Mouse (Mus musculus) lung, embryonic 16.5 days (tissue): Measurements from ENCODE around the gene Tnnc1. TPM values are rescaled to one million over a fixed set of nuclear protein-coding genes. Genes with fewer than 3 reads are reported as not detected.

ENCODE experiments used
- ATAC-seq: fragments of 200-750 bp; cut with Nextera tagmentation; 2 replicates; pipeline ENCODE4 v1.8.0; 2017; ENCODE audit warnings: low read depth, mild to moderate bottlenecking, moderate library complexity
- H3K27ac ChIP-seq: fragments of 300-500 bp; sonication (generic); 2 replicates; pipeline ENCODE4 v1.5.1; 2014; ENCODE audit warnings: mild to moderate bottlenecking, control low read depth, low read length
- H3K27me3 ChIP-seq: fragments of 300-500 bp; sonication (generic); 2 replicates; pipeline ENCODE4 v1.6.1; 2014; ENCODE audit warnings: low read depth, low read length, mixed read lengths; ENCODE audit not compliant: control insufficient read depth, insufficient read depth
- H3K36me3 ChIP-seq: fragments of 300-500 bp; sonication (generic); 2 replicates; pipeline ENCODE4 v1.6.1; 2014; ENCODE audit warnings: low read length; ENCODE audit not compliant: control insufficient read depth, insufficient read depth
- H3K4me1 ChIP-seq: fragments of 300-500 bp; sonication (generic); replicated peaks from 2 replicates; pipeline ENCODE4 v1.6.1; 2014; ENCODE audit warnings: low read length, mixed read lengths; ENCODE audit not compliant: control insufficient read depth, insufficient read depth
- H3K4me2 ChIP-seq: fragments of 300-500 bp; sonication (generic); 2 replicates; pipeline ENCODE4 v1.6.1; 2014; ENCODE audit warnings: low read depth, low read length, control low read depth
- H3K4me3 ChIP-seq: fragments of 300-500 bp; sonication (generic); 2 replicates; pipeline ENCODE4 v1.5.1; 2014; ENCODE audit warnings: mild to moderate bottlenecking, low read length, control low read depth
- H3K9ac ChIP-seq: fragments of 300-500 bp; sonication (generic); 2 replicates; pipeline ENCODE4 v1.6.1; 2014; ENCODE audit warnings: low read length, control low read depth
- H3K9me3 ChIP-seq: fragments of 300-500 bp; sonication (generic); 2 replicates; pipeline ENCODE4 v1.6.1; 2016; ENCODE audit warnings: low read length; ENCODE audit not compliant: control insufficient read depth
- WGBS: fragments of 180-500 bp; shearing (Covaris S2); extraction: QIAGEN DNeasy Blood & Tissue Kit; methylation state at CpG from one replicate; pipeline ENCODE4 v1.1.7; 2014; 5-methylcytosine and 5-hydroxymethylcytosine counted together
- polyA plus RNA-seq: library from polyadenylated mRNA; unstranded; fragments of >200 nt; fragmentation: Nextera tagmentation; extraction: Ambion mirVana; gene quantifications from 2 replicates; pipeline ENCODE4 v1.2.1, GENCODE M21; 2015

Tnnc1 gene
- 93.6 and 113 TPM in 2 replicates for polyA plus RNA-seq

- Histone ChIP-seq H3K9me3 (no peaks in the 10 kb centered on the region), H3K36me3 (peaks cover 10% of the 10 kb centered on the region), H3K4me2 (peak within 1 kb of the TSS; percentile 85), H3K9ac (peak within 1 kb of the TSS; percentile 98; the same call in 1 of the 2 replicates), H3K27ac (no peak within 1 kb of the TSS; the same call in 1 of the 2 replicates), H3K4me3 (peak within 1 kb of the TSS; percentile 86), H3K27me3 (no peaks in the 10 kb centered on the region), H3K4me1 (peaks cover 20% of the 10 kb centered on the region)
- 63% methylated on average over 2 of the region's 2 CpGs for WGBS
- ATAC-seq, result no peak
These were observed at the start of gene Tnnc1 for GRCm38 (mm10) chr14:31208084-31208483. Gene Tnnc1, plus strand, starts transcription at chr14:31208312.

- no peaks in the 10 kb centered on the region for H3K36me3 ChIP-seq
- H3K27me3 ChIP-seq, result no peaks in the 10 kb centered on the region
- H3K4me2 ChIP-seq, result no peak overlapping the region
- ATAC-seq, result no peak
- 55% methylated on average over 27 of the region's 27 CpGs for WGBS
- H3K4me1 ChIP-seq, result 0 out of 2 replicates have a peak, but pooled peaks cover 2% of the 10 kb centered on the region
- H3K4me3 ChIP-seq, result no peak overlapping the region
- H3K9me3 ChIP-seq, result no peaks in the 10 kb centered on the region
- H3K9ac ChIP-seq, result no peak overlapping the region
- no peak overlapping the region for H3K27ac ChIP-seq
These were observed 47.6 kb upstream of the Tnnc1 start for GRCm38 (mm10) chr14:31160196-31161150.

GRCm38 (mm10) chr14:31161191-31161590 is 46.9 kb upstream of the Tnnc1 start:
- Histone ChIP-seq H3K27me3 (no peaks in the 10 kb centered on the region), H3K4me3 (no peak overlapping the region), H3K9ac (no peak overlapping the region), H3K9me3 (no peaks in the 10 kb centered on the region), H3K36me3 (no peaks in the 10 kb centered on the region), H3K4me2 (no peak overlapping the region), H3K4me1 (0 out of 2 replicates have a peak, but pooled peaks cover 2% of the 10 kb centered on the region), H3K27ac (no peak overlapping the region)
- ATAC-seq, result no peak
- 80% methylated on average over 7 of the region's 7 CpGs for WGBS

DNA sequence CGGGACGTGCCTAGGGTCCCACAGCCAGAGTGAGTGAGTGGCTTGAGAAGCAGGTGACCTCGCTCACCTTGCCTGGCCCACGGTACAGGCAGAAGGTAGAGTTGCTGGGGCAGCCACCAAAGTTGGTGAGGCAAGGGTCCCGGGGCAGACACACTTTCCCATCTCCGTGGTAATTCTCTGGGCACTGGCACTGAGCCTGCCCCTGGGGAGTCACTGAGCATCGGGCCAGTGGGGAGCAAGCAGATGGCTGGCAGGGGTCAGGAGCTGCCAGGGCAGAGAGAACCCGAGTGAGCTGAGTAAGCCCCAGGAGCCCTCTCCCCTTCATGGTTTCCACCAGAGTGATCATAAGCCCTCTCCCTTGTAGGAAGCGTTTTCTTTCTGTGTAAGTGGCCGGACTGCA is 46.5 kb upstream of the Tnnc1 start:
- no peaks in the 10 kb centered on the region for H3K36me3 ChIP-seq
- H3K4me3 ChIP-seq, result no peak overlapping the region
- no peak overlapping the region for H3K9ac ChIP-seq
- WGBS, result 60% methylated on average over 10 of the region's 10 CpGs
- H3K9me3 ChIP-seq, result no peaks in the 10 kb centered on the region
- no peak for ATAC-seq
- H3K4me2 ChIP-seq, result no peak overlapping the region
- 0 out of 2 replicates have a peak, but pooled peaks cover 2% of the 10 kb centered on the region for H3K4me1 ChIP-seq
- H3K27ac ChIP-seq, result no peak overlapping the region
- no peaks in the 10 kb centered on the region for H3K27me3 ChIP-seq

GRCm38 (mm10) chr14:31164067-31164466 is 44.0 kb upstream of the Tnnc1 start:
- no peak overlapping the region for H3K4me2 ChIP-seq
- H3K9me3 ChIP-seq, result no peaks in the 10 kb centered on the region
- ATAC-seq, result no peak
- H3K4me1 ChIP-seq, result 0 out of 2 replicates have a peak, but pooled peaks cover 2% of the 10 kb centered on the region
- no peak overlapping the region; the same call in 1 of the 2 replicates for H3K9ac ChIP-seq
- H3K27me3 ChIP-seq, result no peaks in the 10 kb centered on the region
- H3K36me3 ChIP-seq, result no peaks in the 10 kb centered on the region
- WGBS, result 74% methylated on average over 8 of the region's 8 CpGs
- no peak overlapping the region for H3K4me3 ChIP-seq
- no peak overlapping the region for H3K27ac ChIP-seq

- Histone ChIP-seq H3K9me3 (no peaks in the 10 kb centered on the region), H3K4me3 (no peak overlapping the region), H3K4me2 (no peak overlapping the region), H3K9ac (no peak overlapping the region), H3K27ac (no peak overlapping the region), H3K27me3 (no peaks in the 10 kb centered on the region), H3K36me3 (0 out of 2 replicates have a peak, but pooled peaks cover under 1% of the 10 kb centered on the region), H3K4me1 (0 out of 2 replicates have a peak, but pooled peaks cover 2% of the 10 kb centered on the region)
- ATAC-seq, result no peak
- 65% methylated on average over 2 of the region's 2 CpGs for WGBS
These were observed 43.1 kb upstream of the Tnnc1 start for GRCm38 (mm10) chr14:31165010-31165409.

GRCm38 (mm10) chr14:31165458-31165857 is 42.7 kb upstream of the Tnnc1 start:
- Histone ChIP-seq H3K36me3 (0 out of 2 replicates have a peak, but pooled peaks cover 2% of the 10 kb centered on the region), H3K27ac (no peak overlapping the region), H3K4me1 (0 out of 2 replicates have a peak, but pooled peaks cover 2% of the 10 kb centered on the region), H3K4me3 (no peak overlapping the region), H3K9ac (no peak overlapping the region), H3K4me2 (no peak overlapping the region), H3K9me3 (no peaks in the 10 kb centered on the region), H3K27me3 (no peaks in the 10 kb centered on the region)
- WGBS, result 61% methylated on average over 7 of the region's 7 CpGs
- ATAC-seq, result no peak

DNA sequence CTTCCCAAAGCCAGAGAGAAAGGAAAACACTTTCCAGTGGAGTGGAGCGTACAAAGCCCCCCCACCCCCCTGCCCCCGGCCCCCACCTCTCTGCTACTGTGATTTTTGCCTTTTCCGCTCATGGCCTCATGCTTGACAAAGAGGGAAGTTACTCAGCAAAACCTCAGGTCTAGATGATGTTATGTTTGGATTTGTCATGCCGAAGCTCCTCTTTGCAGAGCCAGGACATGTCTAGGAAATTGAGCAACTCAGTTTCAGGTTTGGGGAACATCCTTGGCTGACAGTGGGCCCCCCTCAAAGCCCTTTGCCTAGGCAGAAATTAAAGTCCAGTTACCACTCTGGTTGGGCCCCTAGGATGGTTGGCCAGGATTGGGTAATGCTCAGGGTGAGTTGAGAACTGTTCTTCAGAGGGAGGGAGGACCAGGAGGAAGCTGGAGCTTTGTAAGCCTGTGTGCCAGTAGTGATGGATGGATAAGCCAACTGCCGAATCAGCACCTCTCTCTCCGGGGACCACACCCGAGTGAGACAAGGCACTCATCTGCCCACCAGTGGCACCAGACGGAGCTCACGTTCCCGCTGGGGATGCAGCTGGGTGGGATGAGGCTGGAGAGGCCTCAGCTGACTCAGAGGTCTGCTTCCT is 42.0 kb upstream of the Tnnc1 start:
- peak overlapping the region; percentile 43 for H3K4me3 ChIP-seq
- peak overlapping the region; percentile 46 for H3K4me2 ChIP-seq
- H3K4me1 ChIP-seq, result 0 out of 2 replicates have a peak, but pooled peaks cover 2% of the 10 kb centered on the region
- no peaks in the 10 kb centered on the region for H3K9me3 ChIP-seq
- no peaks in the 10 kb centered on the region for H3K27me3 ChIP-seq
- ATAC-seq, result 0 out of 2 replicates have a peak, but pooled peaks have one; percentile 13
- no peak overlapping the region; the same call in 1 of the 2 replicates for H3K9ac ChIP-seq
- 38% methylated on average over 10 of the region's 10 CpGs for WGBS
- no peak overlapping the region for H3K27ac ChIP-seq
- H3K36me3 ChIP-seq, result peaks cover 5% of the 10 kb centered on the region

GRCm38 (mm10) chr14:31166827-31167226 is 41.3 kb upstream of the Tnnc1 start:
- peak overlapping the region; percentile 56 for H3K9ac ChIP-seq
- H3K27ac ChIP-seq, result no peak overlapping the region
- peak overlapping the region; percentile 43 for H3K4me3 ChIP-seq
- peak overlapping the region; percentile 46 for H3K4me2 ChIP-seq
- H3K36me3 ChIP-seq, result peaks cover 12% of the 10 kb centered on the region
- 37% methylated on average over 9 of the region's 9 CpGs for WGBS
- no peaks in the 10 kb centered on the region for H3K9me3 ChIP-seq
- ATAC-seq, result no peak
- 0 out of 2 replicates have a peak, but pooled peaks cover 2% of the 10 kb centered on the region for H3K4me1 ChIP-seq
- no peaks in the 10 kb centered on the region for H3K27me3 ChIP-seq
